Mouse (Mus musculus): Measurements from ENCODE around the gene Rrp36.

Rrp36 gene

GRCm38 (mm10) chr17:46690665-46691064 is 16.5 kb upstream of the Rrp36 start:
- no peak for ATAC-seq (ENCODE audit: insufficient number of reproducible peaks, low FRiP score, low TSS enrichment)

- no peak for ATAC-seq (ENCODE audit: insufficient number of reproducible peaks, low FRiP score, low TSS enrichment)
Measured at GRCm38 (mm10) chr17:46685913-46686312, 11.8 kb upstream of the Rrp36 start.

GRCm38 (mm10) chr17:46682654-46683389 is 8.7 kb upstream of the Rrp36 start:
- ATAC-seq (ENCODE audit: insufficient number of reproducible peaks, low FRiP score, low TSS enrichment) = no peak

- no peak for ATAC-seq (ENCODE audit: insufficient number of reproducible peaks, low FRiP score, low TSS enrichment)
Measured at GRCm38 (mm10) chr17:46681466-46682118, 7.4 kb upstream of the Rrp36 start.

GRCm38 (mm10) chr17:46680760-46681373 is 6.7 kb upstream of the Rrp36 start, which contains the start of gene Klhdc3:
TSS of gene Klhdc3 (minus strand) at chr17:46680914.
- peak; percentile 88 for ATAC-seq (ENCODE audit: insufficient number of reproducible peaks, low FRiP score, low TSS enrichment)

GRCm38 (mm10) chr17:46679843-46680759 is 5.9 kb upstream of the Rrp36 start:
- no peak; the same call in 1 of the 2 replicates for ATAC-seq (ENCODE audit: insufficient number of reproducible peaks, low FRiP score, low TSS enrichment)

- no peak for ATAC-seq (ENCODE audit: insufficient number of reproducible peaks, low FRiP score, low TSS enrichment)
Measured at GRCm38 (mm10) chr17:46678911-46679310, 4.8 kb upstream of the Rrp36 start.

- no peak for ATAC-seq (ENCODE audit: insufficient number of reproducible peaks, low FRiP score, low TSS enrichment)
Measured at GRCm38 (mm10) chr17:46678416-46678815, 4.3 kb upstream of the Rrp36 start, which contains the start of gene Mea1. TSS of gene Mea1 (plus strand) at chr17:46678793.

GRCm38 (mm10) chr17:46674530-46675283 is 555 bp upstream of the Rrp36 start:
- ATAC-seq (ENCODE audit: insufficient number of reproducible peaks, low FRiP score, low TSS enrichment) = peak; percentile 4; the same call in 1 of the 2 replicates

GRCm38 (mm10) chr17:46669911-46670310 is 4.2 kb downstream of the Rrp36 start:
- no peak for ATAC-seq (ENCODE audit: insufficient number of reproducible peaks, low FRiP score, low TSS enrichment)

- ATAC-seq (ENCODE audit: insufficient number of reproducible peaks, low FRiP score, low TSS enrichment) = no peak
Measured at GRCm38 (mm10) chr17:46667712-46668111, 6.4 kb downstream of the Rrp36 start.

- ATAC-seq (ENCODE audit: insufficient number of reproducible peaks, low FRiP score, low TSS enrichment) = peak; percentile 71
Measured at GRCm38 (mm10) chr17:46662730-46663129, 11.4 kb downstream of the Rrp36 start.

- no peak for ATAC-seq (ENCODE audit: insufficient number of reproducible peaks, low FRiP score, low TSS enrichment)
Measured at GRCm38 (mm10) chr17:46661981-46662380, 12.2 kb downstream of the Rrp36 start.

GRCm38 (mm10) chr17:46661351-46661750 is 12.8 kb downstream of the Rrp36 start:
- peak; percentile 59; the same call in 1 of the 2 replicates for ATAC-seq (ENCODE audit: insufficient number of reproducible peaks, low FRiP score, low TSS enrichment)

GRCm38 (mm10) chr17:46656054-46656453 is 18.1 kb downstream of the Rrp36 start:
- no peak for ATAC-seq (ENCODE audit: insufficient number of reproducible peaks, low FRiP score, low TSS enrichment)

- no peak for ATAC-seq (ENCODE audit: insufficient number of reproducible peaks, low FRiP score, low TSS enrichment)
Measured at GRCm38 (mm10) chr17:46651755-46652547, 22.2 kb downstream of the Rrp36 start.

GRCm38 (mm10) chr17:46651292-46651691 is 22.9 kb downstream of the Rrp36 start:
- ATAC-seq (ENCODE audit: insufficient number of reproducible peaks, low FRiP score, low TSS enrichment) = no peak

GRCm38 (mm10) chr17:46650232-46651031 is 23.7 kb downstream of the Rrp36 start, which contains the start of gene Cul7:
TSS of gene Cul7 (plus strand) at chr17:46650337.
- peak; percentile 74 for ATAC-seq (ENCODE audit: insufficient number of reproducible peaks, low FRiP score, low TSS enrichment)

All from cerebellum, adult (tissue).